Mouse (Mus musculus) midbrain, postnatal 0 days (tissue): ENCODE data around the gene Ccr10. TPM values are rescaled to one million over a fixed set of nuclear protein-coding genes. Genes with fewer than 3 reads are reported as not detected.

Experiments
- ATAC-seq: fragments of 200-750 bp; cut with Nextera tagmentation; 2 replicates; pipeline ENCODE4 v1.8.0; 2017; ENCODE audit warnings: moderate number of reproducible peaks, mild to moderate bottlenecking, moderate TSS enrichment, moderate library complexity; ENCODE audit not compliant: low FRiP score
- DNase-seq: peaks from one replicate; pipeline ENCODE4 v3.0.0-alpha.2; 2015; ENCODE audit warnings: low spot score
- H3K27ac ChIP-seq: fragments of 300-500 bp; sonication (generic); 2 replicates; pipeline ENCODE4 v1.5.1; 2014; ENCODE audit warnings: low read depth, mild to moderate bottlenecking, low read length, mixed read lengths
- H3K27me3 ChIP-seq: fragments of 300-500 bp; sonication (generic); 2 replicates; pipeline ENCODE4 v1.6.1; 2014; ENCODE audit warnings: low read length, control low read depth, mixed read lengths; ENCODE audit not compliant: insufficient read depth
- H3K36me3 ChIP-seq: fragments of 300-500 bp; sonication (generic); 2 replicates; pipeline ENCODE4 v1.6.1; 2014; ENCODE audit warnings: low read length, control low read depth, mixed read lengths; ENCODE audit not compliant: insufficient read depth
- H3K4me1 ChIP-seq: fragments of 300-500 bp; sonication (generic); 2 replicates; pipeline ENCODE4 v1.6.1; 2014; ENCODE audit warnings: mild to moderate bottlenecking, control low read depth, antibody characterized with exemption, low read length, mixed read lengths; ENCODE audit not compliant: insufficient read depth
- H3K4me2 ChIP-seq: fragments of 300-500 bp; sonication (generic); 2 replicates; pipeline ENCODE4 v1.6.1; 2014; ENCODE audit warnings: low read depth, mild to moderate bottlenecking, low read length, mixed read lengths; ENCODE audit not compliant: poor library complexity, severe bottlenecking
- H3K4me3 ChIP-seq: fragments of 300-500 bp; sonication (generic); 2 replicates; pipeline ENCODE4 v1.5.1; 2014; ENCODE audit warnings: low read depth, mild to moderate bottlenecking, low read length, moderate library complexity
- H3K9ac ChIP-seq: fragments of 300-500 bp; sonication (generic); replicated peaks from 2 replicates; pipeline ENCODE4 v1.6.1; 2014; ENCODE audit warnings: mild to moderate bottlenecking, low read length, moderate library complexity, mixed read lengths; ENCODE audit not compliant: poor library complexity, severe bottlenecking
- H3K9me3 ChIP-seq: fragments of 300-500 bp; sonication (generic); 2 replicates; pipeline ENCODE4 v1.6.1; 2016; ENCODE audit warnings: low read length, control low read depth
- CTCF ChIP-seq: IDR thresholded peaks from 2 replicates; pipeline ENCODE4 v1.5.1; 2016; ENCODE audit warnings: antibody characterized with exemption, mild to moderate bottlenecking
- WGBS: fragments of 180-500 bp; shearing (Covaris S2); extraction: QIAGEN DNeasy Blood & Tissue Kit; methylation state at CpG from one replicate; pipeline ENCODE4 v1.1.7; 2014; 5-methylcytosine and 5-hydroxymethylcytosine counted together
- polyA plus RNA-seq: library from polyadenylated mRNA; unstranded; fragments of >200 nt; fragmentation: Nextera tagmentation; extraction: Ambion mirVana; gene quantifications from 2 replicates; pipeline ENCODE4 v1.2.1, GENCODE M21; 2015
- total RNA-seq: library from RNA; depleted of rRNA; stranded (reverse); fragments of >200 nt; gene quantifications from 2 replicates; pipeline ENCODE4 v1.2.3, GENCODE M21; 2014

The Ccr10 gene
- total and polyA plus RNA-seq, 2 experiments from 2014 or later, result 0.83 to 1.4 TPM

DNA sequence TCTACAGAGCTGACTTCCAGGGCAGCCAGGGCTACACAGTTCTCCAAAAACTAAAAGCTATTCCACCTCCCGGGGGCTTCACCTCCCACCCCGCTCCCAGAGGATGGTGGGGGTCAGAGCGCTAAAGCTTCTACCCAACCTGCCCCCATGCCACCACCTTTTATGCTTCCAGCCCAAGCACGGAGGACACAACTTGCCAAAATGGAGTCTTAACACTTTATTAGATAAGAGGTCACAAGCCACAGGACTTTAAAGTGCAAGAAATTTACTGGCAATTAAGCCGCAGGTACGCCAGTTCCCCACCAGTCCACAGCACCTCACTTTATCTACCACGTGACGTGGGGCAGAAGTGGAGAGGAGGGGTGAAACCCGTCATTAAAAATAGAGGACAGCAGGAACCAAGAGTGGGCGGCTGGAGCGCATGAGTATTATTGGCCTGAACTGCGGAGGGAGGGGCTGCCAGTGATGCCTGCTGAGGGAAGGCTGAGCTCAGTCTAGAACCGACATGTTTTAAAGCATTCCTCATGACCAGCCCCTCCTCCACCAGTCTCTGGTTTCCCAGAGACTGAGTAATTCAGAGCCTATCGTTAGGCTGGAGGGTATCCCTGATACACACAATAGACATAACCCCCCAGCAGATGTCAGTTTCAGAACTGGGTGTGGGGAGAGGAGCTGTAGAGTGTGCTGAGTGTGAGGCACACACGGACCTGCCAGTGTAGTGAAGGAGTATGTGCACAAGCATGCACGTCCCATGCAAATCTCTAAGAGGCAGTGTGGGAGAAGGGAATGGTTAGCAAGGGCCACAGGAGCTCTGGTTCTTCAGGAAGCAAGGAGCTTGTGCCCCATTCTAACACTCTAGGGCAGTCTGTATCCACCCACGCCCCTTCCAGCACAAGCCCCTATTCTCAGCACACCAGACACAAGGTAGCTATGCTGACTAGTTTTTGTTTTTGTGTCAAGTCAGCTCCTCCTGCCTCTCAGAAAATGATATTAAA, 16.0 kb upstream of the Ccr10 start:
- DNase-seq (peak; percentile 32), ATAC-seq (no peak)
- Histone ChIP-seq H3K27ac (no peak overlapping the region; the same call in 1 of the 2 replicates), H3K9ac (no peak overlapping the region), H3K4me2 (no peak overlapping the region), H3K9me3 (no peaks in the 10 kb centered on the region), H3K4me3 (no peak overlapping the region), H3K36me3 (peaks cover 26% of the 10 kb centered on the region), H3K27me3 (no peaks in the 10 kb centered on the region), H3K4me1 (no peaks in the 10 kb centered on the region)
- no peak for TF ChIP-seq CTCF
- 53% methylated on average over 17 of the region's 17 CpGs for WGBS

- peaks cover 25% of the 10 kb centered on the region for H3K36me3 ChIP-seq
- 0 out of 2 replicates have a peak overlapping the region, but pooled peaks have one; percentile 3 for H3K9ac ChIP-seq
- H3K27me3 ChIP-seq, result no peaks in the 10 kb centered on the region
- H3K4me3 ChIP-seq, result no peak overlapping the region
- H3K9me3 ChIP-seq, result no peaks in the 10 kb centered on the region
- 31% methylated on average over 8 of the region's 8 CpGs for WGBS
- ATAC-seq, result no peak
- no peak for DNase-seq
- peak overlapping the region; percentile 51 for H3K27ac ChIP-seq
- no peak overlapping the region for H3K4me2 ChIP-seq
- no peaks in the 10 kb centered on the region for H3K4me1 ChIP-seq
- TF ChIP-seq CTCF, result no peak
Observed at GRCm38 (mm10) chr11:101190181-101190912, 15.1 kb upstream of the Ccr10 start.

- no peaks in the 10 kb centered on the region for H3K4me1 ChIP-seq
- H3K36me3 ChIP-seq, result peaks cover 26% of the 10 kb centered on the region
- WGBS, result 4% methylated on average over 5 of the region's 6 CpGs
- peak; percentile 81 for ATAC-seq
- H3K4me3 ChIP-seq, result no peak overlapping the region
- no peaks in the 10 kb centered on the region for H3K9me3 ChIP-seq
- H3K27ac ChIP-seq, result peak overlapping the region; percentile 51
- no peak for TF ChIP-seq CTCF
- no peak overlapping the region for H3K4me2 ChIP-seq
- H3K27me3 ChIP-seq, result no peaks in the 10 kb centered on the region
- DNase-seq, result peak; percentile 95
- H3K9ac ChIP-seq, result 0 out of 2 replicates have a peak overlapping the region, but pooled peaks have one; percentile 3
Observed at GRCm38 (mm10) chr11:101189495-101190180, 14.4 kb upstream of the Ccr10 start.

DNA sequence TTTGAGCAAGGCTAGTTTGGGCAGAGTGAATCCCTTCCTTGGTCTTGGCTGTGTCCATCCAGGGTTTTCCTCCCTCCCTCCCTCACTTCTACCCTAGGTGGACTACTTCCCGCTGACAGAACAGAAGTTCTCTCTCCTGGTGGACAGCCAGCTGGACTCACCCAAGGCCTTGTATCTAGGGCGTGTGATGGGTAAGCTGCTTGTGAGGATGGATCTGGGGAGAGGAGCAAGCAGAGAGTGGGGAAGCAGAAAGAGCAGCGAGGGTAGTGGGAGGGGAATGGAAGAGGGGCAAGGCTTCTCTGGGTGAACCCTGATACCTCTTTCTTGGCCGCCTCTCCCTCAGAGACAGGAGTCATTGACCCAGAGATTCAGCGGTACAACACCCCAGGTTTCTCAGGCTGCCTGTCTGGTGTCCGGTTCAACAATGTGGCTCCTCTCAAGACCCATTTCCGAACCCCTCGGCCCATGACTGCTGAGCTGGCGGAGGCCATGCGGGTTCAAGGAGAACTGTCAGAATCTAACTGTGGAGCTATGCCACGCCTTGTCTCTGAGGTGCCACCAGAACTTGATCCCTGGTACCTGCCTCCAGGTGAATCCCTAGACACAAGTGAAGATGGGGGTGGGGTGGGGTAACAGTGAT, 13.0 kb upstream of the Ccr10 start:
- Histone ChIP-seq H3K36me3 (peaks cover 35% of the 10 kb centered on the region), H3K27ac (no peak overlapping the region), H3K27me3 (no peaks in the 10 kb centered on the region), H3K9ac (no peak overlapping the region), H3K4me3 (no peak overlapping the region), H3K4me2 (no peak overlapping the region), H3K4me1 (no peaks in the 10 kb centered on the region), H3K9me3 (no peaks in the 10 kb centered on the region)
- 84% methylated on average over 11 of the region's 11 CpGs for WGBS
- DNase-seq (peak; percentile 59), ATAC-seq (no peak)
- TF ChIP-seq CTCF, result no peak

DNA sequence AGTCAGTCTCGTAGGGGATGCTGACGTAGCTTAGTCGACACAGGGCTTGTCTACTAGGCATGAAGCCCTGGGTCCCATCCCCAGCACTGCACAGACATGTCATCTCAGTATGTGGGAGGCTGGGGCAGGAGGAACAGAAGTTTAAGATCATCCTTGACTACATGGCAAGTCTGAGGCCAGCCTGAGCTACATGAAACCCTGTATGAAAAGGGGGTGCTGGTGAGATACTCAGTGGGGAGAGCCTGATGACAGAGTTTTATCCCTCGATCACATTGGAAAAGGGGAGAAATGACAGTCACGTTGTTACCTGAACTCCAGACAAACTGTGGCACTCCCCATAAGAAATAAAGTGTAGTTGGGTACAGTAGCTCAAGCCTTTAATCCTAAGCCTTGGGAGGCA, 12.3 kb upstream of the Ccr10 start:
- Histone ChIP-seq H3K4me3 (no peak overlapping the region), H3K4me1 (no peaks in the 10 kb centered on the region), H3K36me3 (peaks cover 39% of the 10 kb centered on the region), H3K27me3 (no peaks in the 10 kb centered on the region), H3K27ac (no peak overlapping the region), H3K4me2 (no peak overlapping the region), H3K9ac (no peak overlapping the region), H3K9me3 (no peaks in the 10 kb centered on the region)
- TF ChIP-seq CTCF, result no peak
- DNase-seq (no peak), ATAC-seq (no peak)
- 92% methylated on average over 5 of the region's 5 CpGs for WGBS
